Mouse (Mus musculus) embryonic stem cell, embryonic (primary cell): ENCODE results near the gene Nr1h4.

Source experiments
- CTCF ChIA-PET, 4 experiments: fragments of 300-600 bp in 2 of 4; fragments of 350-600 bp in 2 of 4; sonication (Branson Sonifier 250); formaldehyde crosslinking; loops; one replicate each; lab custom pipeline; 2022; ENCODE audit warnings: inconsistent platforms in 2 of 4; lab: Charles Lee
- POLR2A ChIA-PET, 4 experiments: fragments of 300-600 bp in 2 of 4; fragments of 350-600 bp in 2 of 4; sonication (Branson Sonifier 250); formaldehyde crosslinking; loops; one replicate each; lab custom pipeline; 2022; ENCODE audit warnings: antibody characterized with exemption in 4 of 4, inconsistent platforms in 1 of 4; lab: Charles Lee

Gene Nr1h4

DNA sequence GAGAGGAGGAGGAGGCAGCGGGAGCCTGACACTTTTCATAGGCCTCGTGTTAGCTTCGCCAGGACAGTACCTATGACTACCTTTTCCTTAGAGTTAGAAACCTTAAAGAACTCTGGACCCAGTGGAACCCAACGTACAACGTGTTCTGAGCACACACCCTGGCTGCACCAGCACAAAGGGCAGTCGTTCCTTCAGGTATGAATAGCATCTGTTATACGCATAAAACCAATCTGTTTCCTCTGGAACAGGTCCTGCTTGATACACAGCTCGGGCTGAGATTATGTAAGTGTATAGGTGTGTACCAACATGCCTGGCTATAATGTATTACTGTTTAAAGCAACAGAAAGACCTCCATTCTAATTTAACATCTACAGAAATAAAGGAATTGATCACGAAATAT, 109.2 kb downstream of the Nr1h4 start:
- ChIA-PET POLR2A (interaction anchor here in 1 of 4 experiments (0.9 to 2.0 kb wide), 3 partner anchors 9 to 11 kb away, joined by 3 to 8 read pairs (median 4); no protein-coding TSS in a partner anchor), CTCF (no interaction called here)

DNA sequence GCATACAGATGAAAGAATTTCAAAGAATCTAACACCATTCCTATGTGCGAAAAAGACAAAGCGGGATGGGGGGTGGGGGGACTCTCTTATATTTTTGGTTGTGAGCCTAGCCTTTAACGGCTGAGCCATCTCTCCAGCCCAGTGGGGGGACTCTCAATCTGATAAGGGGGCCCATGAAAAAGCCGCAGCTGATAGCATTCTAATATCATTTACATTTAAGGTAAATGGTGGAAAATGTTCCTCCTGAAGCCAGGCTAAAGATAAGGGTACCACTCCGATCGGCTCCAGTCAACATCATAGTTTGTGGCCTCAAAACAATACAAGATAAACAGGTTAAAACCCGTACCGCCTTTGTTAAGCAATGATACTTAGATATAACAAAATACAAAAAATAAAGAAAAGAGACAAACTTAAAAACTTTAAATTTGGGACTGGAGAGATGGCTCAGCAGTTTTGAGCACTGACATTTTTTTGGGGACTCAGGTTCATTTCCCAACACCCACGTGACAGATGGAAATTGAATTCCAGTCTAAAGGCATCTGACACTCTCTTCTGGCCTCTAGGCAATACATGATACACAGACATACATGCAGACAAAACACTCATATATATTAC, 110.1 kb downstream of the Nr1h4 start:
- ChIA-PET CTCF (no interaction called here), POLR2A (interaction anchor here in 1 of 4 experiments (1.2 kb wide), 1 partner anchor 8 kb away, joined by 3 read pairs; no protein-coding TSS in a partner anchor)

DNA sequence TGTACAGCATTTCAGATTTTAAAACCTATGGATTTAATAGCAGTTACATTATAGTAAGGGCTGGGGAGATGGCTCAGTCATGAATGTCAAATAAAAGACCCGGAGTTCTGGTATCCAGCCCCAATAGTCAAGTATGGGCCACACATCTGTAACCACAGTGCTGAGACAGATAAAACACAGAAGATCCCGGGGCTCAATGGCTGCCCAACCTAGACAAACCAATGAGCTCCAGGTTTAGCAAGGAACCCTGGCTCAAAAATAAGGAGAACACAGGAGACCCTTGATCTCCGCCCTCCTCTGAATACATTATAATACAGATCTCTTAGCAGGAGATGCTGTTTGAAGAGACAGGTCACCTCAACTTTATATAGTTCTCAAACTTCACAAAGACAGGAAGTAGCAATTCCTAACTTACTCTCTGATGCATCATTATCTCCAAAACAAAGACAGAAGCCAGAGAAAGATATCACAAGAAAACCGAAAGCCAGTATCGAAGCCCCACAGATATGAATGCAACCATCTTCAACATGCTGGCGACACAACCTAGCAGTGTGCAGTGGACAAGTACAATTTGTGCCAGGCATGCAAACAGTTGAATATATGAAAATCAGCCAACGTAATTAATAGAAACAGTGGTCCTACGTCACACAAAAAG, 110.8 kb downstream of the Nr1h4 start:
- ChIA-PET POLR2A (no interaction called here), CTCF (no interaction called here)

DNA sequence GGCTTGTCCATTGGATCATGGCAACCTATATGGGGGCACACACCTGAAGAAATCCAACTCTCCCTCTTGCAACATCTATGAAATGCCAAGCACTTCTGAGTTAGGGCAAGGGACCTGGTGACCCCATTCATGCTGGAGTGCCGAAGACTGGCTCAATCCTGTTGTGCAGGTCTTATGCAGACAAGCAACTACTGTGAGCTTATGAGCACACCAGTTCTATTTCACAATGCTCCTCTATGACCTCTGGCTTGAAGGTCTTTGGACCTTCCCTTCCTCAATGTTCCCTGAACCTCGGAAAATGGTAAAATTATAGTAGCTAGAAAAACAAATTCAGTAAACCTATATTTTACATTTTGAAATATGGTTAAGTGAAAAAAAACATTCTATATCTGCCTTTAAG, 115.4 kb downstream of the Nr1h4 start:
- ChIA-PET CTCF (no interaction called here), POLR2A (interaction anchor here in 1 of 4 experiments (1.2 kb wide), 1 partner anchor 26 kb away, joined by 3 read pairs; the partner anchor contains the start of gene Gas2l3)

DNA sequence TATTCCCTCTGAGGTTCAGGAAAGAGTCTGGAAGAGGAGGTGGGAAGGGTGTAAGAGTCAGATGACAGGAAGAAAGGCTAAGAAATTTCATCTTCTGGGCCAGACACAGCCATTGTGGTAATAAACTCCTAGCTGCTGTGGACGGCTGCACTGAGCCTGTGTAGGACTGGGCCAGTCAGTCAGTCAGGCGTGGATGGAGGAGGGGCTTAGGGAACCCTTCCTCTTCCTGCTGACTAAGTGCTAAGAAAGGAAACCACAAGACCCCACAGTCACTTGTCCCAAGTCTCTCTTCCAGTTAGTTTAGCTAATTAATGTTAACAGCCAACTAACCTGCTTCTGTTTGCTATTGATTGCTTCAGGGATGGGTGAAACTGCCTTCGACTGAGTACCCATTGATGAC, 117.9 kb downstream of the Nr1h4 start:
- ChIA-PET POLR2A (interaction anchor here in 1 of 4 experiments (1.0 kb wide), 1 partner anchor 9 kb away, joined by 3 read pairs; no protein-coding TSS in a partner anchor), CTCF (interaction anchor here in 2 of 4 experiments (0.7 to 1.1 kb wide), 2 partner anchors 20 to 73 kb away, joined by 3 read pairs; no protein-coding TSS in a partner anchor)

DNA sequence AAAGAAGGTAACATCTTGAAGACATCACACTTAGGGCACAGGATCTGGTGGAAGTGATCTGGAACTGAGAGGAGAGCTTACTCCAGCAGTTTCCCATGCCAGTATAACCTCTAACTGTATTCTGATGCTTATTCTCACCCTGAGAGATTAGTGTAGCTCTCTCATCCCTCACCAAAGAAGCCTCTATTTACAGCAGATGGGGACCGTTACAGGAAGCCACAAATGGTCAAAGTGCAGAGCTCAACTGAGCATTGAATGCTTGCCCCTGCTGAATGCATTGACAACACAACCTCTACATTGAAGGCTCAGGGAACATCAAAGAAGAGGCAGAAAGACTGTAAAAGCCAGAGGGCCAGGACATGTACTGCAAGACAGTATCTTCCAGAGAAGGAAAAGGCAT, 125.8 kb downstream of the Nr1h4 start:
- POLR2A ChIA-PET, result interaction anchor here in 1 of 4 experiments (0.6 kb wide), 1 partner anchor 400 kb away, joined by 6 read pairs; no protein-coding TSS in a partner anchor
- CTCF ChIA-PET, result no interaction called here

DNA sequence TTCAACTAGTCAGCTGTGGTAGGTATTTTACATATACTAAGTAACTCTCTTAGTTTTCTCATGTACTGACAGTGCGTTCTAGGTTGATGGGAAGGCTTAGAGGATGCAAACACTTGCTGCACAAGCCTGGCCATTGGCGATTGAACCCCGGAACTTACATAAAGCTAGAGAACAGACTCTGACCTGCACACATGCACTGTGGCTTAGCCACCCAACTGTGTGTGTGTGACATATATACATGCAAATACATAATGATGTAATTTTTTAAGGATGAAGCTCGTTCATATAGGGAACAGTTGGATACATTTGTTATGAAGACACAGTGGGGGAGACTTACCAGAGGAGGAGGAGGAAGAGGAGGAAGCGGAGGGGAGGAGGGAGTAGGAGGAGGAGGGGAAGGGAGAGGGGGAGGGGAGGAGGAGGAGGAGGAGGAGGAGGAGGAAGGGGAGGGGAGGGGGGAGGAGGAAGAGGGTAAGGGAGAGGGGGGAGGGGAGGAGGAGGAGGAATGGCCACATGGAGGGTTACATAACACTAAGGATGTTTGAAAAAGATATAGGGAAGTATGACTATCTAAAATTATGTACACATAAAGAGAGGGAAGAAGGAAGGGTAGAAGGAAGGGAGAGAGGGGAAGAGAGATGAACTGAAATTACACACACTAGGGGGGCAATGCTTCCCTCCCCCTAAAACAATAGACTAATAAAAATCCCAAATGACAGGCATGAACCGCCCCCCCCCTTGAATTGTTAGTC, 126.5 kb downstream of the Nr1h4 start:
- CTCF ChIA-PET, result interaction anchor here in 1 of 4 experiments (0.7 kb wide), 1 partner anchor 135 kb away, joined by 8 read pairs; no protein-coding TSS in a partner anchor
- POLR2A ChIA-PET, result interaction anchor here in 1 of 4 experiments (0.6 kb wide), 1 partner anchor 399 kb away, joined by 6 read pairs; no protein-coding TSS in a partner anchor

DNA sequence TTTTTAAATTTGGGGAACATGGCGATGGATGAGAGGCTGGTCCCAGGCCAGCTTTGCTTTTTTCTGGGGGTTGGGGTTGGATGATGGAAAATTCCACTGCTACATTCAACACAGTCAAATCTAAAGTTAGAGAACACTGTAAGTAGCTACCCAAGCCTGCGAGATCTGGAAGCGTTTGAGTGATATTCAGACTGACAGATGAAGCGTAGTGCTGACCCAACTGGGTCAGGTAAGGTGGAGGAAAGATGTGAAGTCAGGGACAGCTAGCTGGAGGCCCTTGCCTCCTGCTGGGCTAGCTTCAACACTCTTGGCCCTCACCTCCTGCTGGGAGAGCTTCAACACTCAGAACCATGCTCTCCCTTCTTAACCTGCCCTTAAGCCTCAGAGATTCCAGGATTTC, 128.4 kb downstream of the Nr1h4 start:
- POLR2A ChIA-PET, result interaction anchor here in 1 of 4 experiments (1.5 kb wide), 1 partner anchor 32 kb away, joined by 3 read pairs; no protein-coding TSS in a partner anchor
- CTCF ChIA-PET, result no interaction called here
